Mouse (Mus musculus) neural tube, embryonic 14.5 days (tissue): ENCODE measurements around the gene Timeless. TPM values are rescaled to one million over a fixed set of nuclear protein-coding genes. Genes with fewer than 3 reads are reported as not detected.
"Not testable (repeated sequence)": the region's sequence is repeated elsewhere in the genome, so short reads cannot be mapped to it uniquely, and the experiment has no call there.

Experiments used
- ATAC-seq: fragments of 200-750 bp; cut with Nextera tagmentation; 2 replicates; pipeline ENCODE4 v1.8.0; 2017; ENCODE audit warnings: low read depth, mild to moderate bottlenecking, moderate TSS enrichment, moderate library complexity
- H3K27ac ChIP-seq: fragments of 300-500 bp; sonication (generic); 2 replicates; pipeline ENCODE4 v1.5.1; 2014; ENCODE audit warnings: low read depth, mild to moderate bottlenecking, control low read depth, low read length, moderate library complexity, mixed read lengths
- H3K27me3 ChIP-seq: fragments of 300-500 bp; sonication (generic); 2 replicates; pipeline ENCODE4 v1.6.1; 2014; ENCODE audit warnings: low read length; ENCODE audit not compliant: control insufficient read depth, insufficient read depth
- H3K36me3 ChIP-seq: fragments of 300-500 bp; sonication (generic); 2 replicates; pipeline ENCODE4 v1.6.1; 2014; ENCODE audit warnings: low read length, mixed read lengths; ENCODE audit not compliant: control insufficient read depth, insufficient read depth
- H3K4me1 ChIP-seq: fragments of 300-500 bp; sonication (generic); 2 replicates; pipeline ENCODE4 v1.6.1; 2014; ENCODE audit warnings: low read length; ENCODE audit not compliant: control insufficient read depth, insufficient read depth
- H3K4me2 ChIP-seq: fragments of 300-500 bp; sonication (generic); 2 replicates; pipeline ENCODE4 v1.6.1; 2014; ENCODE audit warnings: mild to moderate bottlenecking, low read depth, low read length, control low read depth
- H3K4me3 ChIP-seq: fragments of 300-500 bp; sonication (generic); 2 replicates; pipeline ENCODE4 v1.5.1; 2014; ENCODE audit warnings: low read depth, low read length, control low read depth, mixed read lengths
- H3K9ac ChIP-seq: fragments of 300-500 bp; sonication (generic); replicated peaks from 2 replicates; pipeline ENCODE4 v1.6.1; 2014; ENCODE audit warnings: low read depth, mild to moderate bottlenecking, control low read depth, low read length, mixed read lengths
- H3K9me3 ChIP-seq: fragments of 300-500 bp; sonication (generic); 2 replicates; pipeline ENCODE4 v1.6.1; 2016; ENCODE audit warnings: low read length; ENCODE audit not compliant: control insufficient read depth
- WGBS: fragments of 180-500 bp; shearing (Covaris S2); extraction: QIAGEN DNeasy Blood & Tissue Kit; methylation state at CpG from one replicate; pipeline ENCODE4 v1.1.7; 2014; 5-methylcytosine and 5-hydroxymethylcytosine counted together
- polyA plus RNA-seq: library from polyadenylated mRNA; unstranded; fragments of >200 nt; fragmentation: Nextera tagmentation; extraction: Ambion mirVana; gene quantifications from 2 replicates; pipeline ENCODE4 v1.2.1, GENCODE M21; 2014

Timeless gene
- polyA plus RNA-seq, 1 experiment from 2014 or later, result 14.6 TPM

- peak overlapping the region; percentile 54 for H3K4me2 ChIP-seq
- no peaks in the 10 kb centered on the region for H3K9me3 ChIP-seq
- no peak for ATAC-seq
- H3K27me3 ChIP-seq, result no peaks in the 10 kb centered on the region
- no peaks in the 10 kb centered on the region for H3K36me3 ChIP-seq
- peaks cover 4% of the 10 kb centered on the region; the same call in 1 of the 2 replicates for H3K4me1 ChIP-seq
- peak overlapping the region; percentile 61 for H3K9ac ChIP-seq
- peak overlapping the region; percentile 69 for H3K4me3 ChIP-seq
- peak overlapping the region; percentile 80 for H3K27ac ChIP-seq
- WGBS, result 49% methylated on average over 7 of the region's 7 CpGs
Observed at GRCm38 (mm10) chr10:128270866-128271265, 39.0 kb downstream of the Timeless start.

DNA sequence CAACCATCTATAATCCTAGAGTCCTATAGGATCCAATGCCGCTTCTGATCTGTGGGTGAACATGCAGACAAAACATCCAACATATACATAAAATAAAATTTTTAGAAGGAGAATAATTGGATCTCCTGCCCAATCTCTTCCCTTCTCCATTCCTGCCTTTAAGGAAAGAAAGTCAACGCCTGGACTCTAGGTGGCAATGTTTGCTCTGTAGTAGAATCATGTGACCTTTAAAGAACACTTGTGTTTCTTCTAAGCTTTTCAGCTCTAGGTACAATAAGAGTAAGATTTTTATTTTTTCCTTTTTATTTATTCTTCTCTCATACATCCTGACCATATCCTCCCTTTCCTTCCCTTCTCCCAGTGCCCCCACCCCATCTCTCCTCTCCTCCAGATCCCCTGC is 40.0 kb downstream of the Timeless start:
- Histone ChIP-seq H3K4me2 (no peak overlapping the region), H3K27ac (no peak overlapping the region), H3K9ac (no peak overlapping the region), H3K27me3 (no peaks in the 10 kb centered on the region), H3K9me3 (no peaks in the 10 kb centered on the region), H3K4me1 (peaks cover 4% of the 10 kb centered on the region; the same call in 1 of the 2 replicates), H3K36me3 (no peaks in the 10 kb centered on the region), H3K4me3 (no peak overlapping the region)
- ATAC-seq, result no peak
- 65% methylated on average over 2 of the region's 2 CpGs for WGBS

GRCm38 (mm10) chr10:128272819-128273439 is 41.1 kb downstream of the Timeless start:
- not testable (repeated sequence) for H3K36me3 ChIP-seq, H3K27ac ChIP-seq, H3K4me3 ChIP-seq, H3K4me2 ChIP-seq, ATAC-seq, H3K4me1 ChIP-seq, H3K27me3 ChIP-seq, H3K9me3 ChIP-seq, H3K9ac ChIP-seq
- WGBS, result 90% methylated on average over 4 of the region's 7 CpGs

DNA sequence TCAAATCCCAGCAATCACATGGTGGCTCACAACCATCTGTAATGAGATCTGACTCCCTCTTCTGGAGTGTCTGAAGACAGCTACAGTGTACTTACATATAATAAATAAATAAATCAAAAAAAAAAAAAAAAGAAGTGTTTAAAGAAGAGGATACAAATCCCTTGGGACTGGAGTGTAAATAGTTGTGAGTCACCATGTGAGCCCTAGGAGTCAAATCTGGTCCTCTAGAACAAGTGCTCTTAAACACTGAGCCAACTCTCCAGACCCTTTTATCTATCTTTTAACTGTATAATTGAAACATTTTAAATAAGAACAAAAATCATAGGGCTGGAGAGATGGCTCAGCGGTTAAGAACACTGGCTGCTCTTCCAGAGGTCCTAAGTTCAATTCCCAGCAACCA is 43.5 kb downstream of the Timeless start:
- H3K27me3 ChIP-seq, ATAC-seq, H3K4me2 ChIP-seq, H3K4me3 ChIP-seq, H3K27ac ChIP-seq, H3K9ac ChIP-seq, H3K4me1 ChIP-seq, H3K9me3 ChIP-seq: not testable (repeated sequence)
- 100% methylated on average over 1 of the region's 1 CpGs for WGBS
- peaks cover 12% of the 10 kb centered on the region; the same call in 1 of the 2 replicates for H3K36me3 ChIP-seq

- no peak for ATAC-seq
- Histone ChIP-seq H3K27me3 (no peaks in the 10 kb centered on the region), H3K4me3 (no peak overlapping the region), H3K27ac (no peak overlapping the region), H3K36me3 (peaks cover 24% of the 10 kb centered on the region), H3K9me3 (no peaks in the 10 kb centered on the region), H3K4me1 (no peaks in the 10 kb centered on the region), H3K9ac (no peak overlapping the region), H3K4me2 (no peak overlapping the region)
- 53% methylated on average over 5 of the region's 6 CpGs for WGBS
Observed at GRCm38 (mm10) chr10:128278158-128278557, 46.3 kb downstream of the Timeless start.

DNA sequence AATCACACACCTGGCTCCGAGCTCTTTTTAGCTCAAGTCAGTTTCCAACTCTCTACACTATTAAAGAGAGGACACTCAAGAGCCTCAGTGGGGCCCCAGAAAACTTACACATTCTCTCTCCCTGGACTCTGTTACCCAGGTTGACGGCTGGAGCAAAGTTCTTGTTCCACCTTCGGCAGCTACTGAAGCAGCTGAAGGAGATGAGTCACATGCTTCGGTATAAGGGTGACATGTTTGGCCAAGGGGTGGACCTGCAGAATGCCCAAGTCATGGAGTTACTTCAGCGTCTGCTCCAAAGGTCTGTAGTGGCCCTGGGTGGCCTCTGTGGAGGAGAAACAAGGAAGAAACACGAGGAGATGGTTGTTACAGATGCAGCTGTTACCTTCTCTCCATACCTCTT is 49.1 kb downstream of the Timeless start:
- H3K4me3 ChIP-seq, result no peak overlapping the region
- no peaks in the 10 kb centered on the region for H3K4me1 ChIP-seq
- no peak overlapping the region for H3K4me2 ChIP-seq
- no peaks in the 10 kb centered on the region for H3K9me3 ChIP-seq
- no peak for ATAC-seq
- 90% methylated on average over 6 of the region's 6 CpGs for WGBS
- H3K27me3 ChIP-seq, result no peaks in the 10 kb centered on the region
- peaks cover 38% of the 10 kb centered on the region for H3K36me3 ChIP-seq
- no peak overlapping the region for H3K27ac ChIP-seq
- no peak overlapping the region for H3K9ac ChIP-seq

DNA sequence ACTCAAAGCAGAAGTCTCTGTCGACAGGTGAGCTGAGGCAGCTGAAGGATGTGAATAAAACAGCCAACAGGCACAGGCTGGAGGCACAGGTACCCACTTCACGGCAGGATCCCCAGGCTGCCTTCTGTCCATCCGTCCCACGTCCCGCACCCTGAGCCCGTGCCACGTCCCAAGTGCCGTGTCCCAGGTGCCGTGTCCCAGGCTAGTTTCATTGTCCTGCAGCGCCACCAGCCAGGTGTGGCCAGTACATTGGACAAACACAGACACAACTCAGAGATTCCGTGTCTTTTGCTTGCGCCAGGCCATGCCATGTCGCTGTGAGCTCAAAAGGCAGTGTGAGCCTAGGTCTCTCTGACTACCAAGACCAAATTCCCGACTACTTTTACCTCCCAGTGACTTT is 49.8 kb downstream of the Timeless start:
- H3K4me3 ChIP-seq, result no peak overlapping the region
- WGBS, result 91% methylated on average over 14 of the region's 14 CpGs
- no peak overlapping the region for H3K9ac ChIP-seq
- no peak overlapping the region for H3K4me2 ChIP-seq
- H3K27ac ChIP-seq, result no peak overlapping the region
- no peak for ATAC-seq
- H3K27me3 ChIP-seq, result no peaks in the 10 kb centered on the region
- no peaks in the 10 kb centered on the region for H3K4me1 ChIP-seq
- peaks cover 46% of the 10 kb centered on the region for H3K36me3 ChIP-seq
- H3K9me3 ChIP-seq, result no peaks in the 10 kb centered on the region

- Histone ChIP-seq H3K9me3 (no peaks in the 10 kb centered on the region), H3K4me1 (no peaks in the 10 kb centered on the region), H3K27ac (no peak overlapping the region), H3K4me3 (no peak overlapping the region), H3K9ac (no peak overlapping the region), H3K36me3 (peaks cover 47% of the 10 kb centered on the region), H3K27me3 (no peaks in the 10 kb centered on the region), H3K4me2 (no peak overlapping the region)
- WGBS, result 90% methylated on average over 20 of the region's 20 CpGs
- no peak for ATAC-seq
Observed at GRCm38 (mm10) chr10:128282886-128283450, 51.1 kb downstream of the Timeless start.

- H3K27ac ChIP-seq, result no peak overlapping the region
- no peaks in the 10 kb centered on the region for H3K4me1 ChIP-seq
- H3K27me3 ChIP-seq, result no peaks in the 10 kb centered on the region
- 65% methylated on average over 31 of the region's 31 CpGs for WGBS
- H3K4me2 ChIP-seq, result no peak overlapping the region
- H3K9me3 ChIP-seq, result no peaks in the 10 kb centered on the region
- no peak overlapping the region for H3K4me3 ChIP-seq
- ATAC-seq, result no peak; the same call in 1 of the 2 replicates
- no peak overlapping the region for H3K9ac ChIP-seq
- peaks cover 44% of the 10 kb centered on the region for H3K36me3 ChIP-seq
Observed at GRCm38 (mm10) chr10:128283604-128284579, 52.0 kb downstream of the Timeless start.
